Mouse (Mus musculus): ENCODE measurements around the gene Gm4567.
"Not testable (repeated sequence)": the region's sequence is repeated elsewhere in the genome, so short reads cannot be mapped to it uniquely, and the experiment has no call there.

Gene Gm4567

GRCm38 (mm10) chr7:22719610-22720009 is at the start of gene Gm4567:
Gene Gm4567 (minus strand): TSS chr7:22719710.
- DNase-seq (ENCODE audit: low spot score in 2 of 2), result not testable (repeated sequence)

GRCm38 (mm10) chr7:22761397-22761796 is 41.9 kb upstream of the Gm4567 start, which contains the start of gene Vmn1r157:
Gene Vmn1r157 (plus strand): TSS chr7:22761697.
- DNase-seq (ENCODE audit: low spot score in 2 of 2), result not testable (repeated sequence)

GRCm38 (mm10) chr7:22692217-22692616 is 27.3 kb downstream of the Gm4567 start, which contains the start of gene Gm8693:
Gene Gm8693 (minus strand): TSS chr7:22692317.
- DNase-seq (ENCODE audit: low spot score in 2 of 2), result not testable (repeated sequence)
